Mouse (Mus musculus) heart, adult 9 months (tissue): ENCODE data around the gene Mtx3.

Experiments used
- DNase-seq, 2 experiments: peaks; one replicate each; pipeline ENCODE4 v3.0.0; 2022; ENCODE audit warnings: low spot score in 2 of 2

The Mtx3 gene

GRCm38 (mm10) chr13:92844586-92845221, at the start of gene Mtx3:
Mtx3 (plus strand) TSS chr13:92844760.
- DNase-seq: peak; percentile 72 to 80

- DNase-seq: no peak
Measured at GRCm38 (mm10) chr13:92798830-92799229, 45.7 kb upstream of the Mtx3 start.

GRCm38 (mm10) chr13:92799306-92799925, 45.1 kb upstream of the Mtx3 start:
- DNase-seq: no peak

- no peak for DNase-seq
Measured at GRCm38 (mm10) chr13:92806785-92807184, 37.8 kb upstream of the Mtx3 start.

- DNase-seq: no peak
Measured at GRCm38 (mm10) chr13:92807849-92808248, 36.7 kb upstream of the Mtx3 start.

GRCm38 (mm10) chr13:92810592-92810991, 34.0 kb upstream of the Mtx3 start:
- peak in 1 of 2 experiments; percentile 10 for DNase-seq

GRCm38 (mm10) chr13:92816329-92816728, 28.2 kb upstream of the Mtx3 start:
- DNase-seq: no peak

GRCm38 (mm10) chr13:92817357-92817756, 27.2 kb upstream of the Mtx3 start:
- peak; percentile 10 to 20 for DNase-seq

GRCm38 (mm10) chr13:92828820-92829219, 15.7 kb upstream of the Mtx3 start:
- DNase-seq: no peak

GRCm38 (mm10) chr13:92833162-92833561, 11.4 kb upstream of the Mtx3 start:
- no peak for DNase-seq

- no peak for DNase-seq
Measured at GRCm38 (mm10) chr13:92846438-92846837, 1.9 kb downstream of the Mtx3 start.

- DNase-seq: no peak
Measured at GRCm38 (mm10) chr13:92847336-92847735, 2.8 kb downstream of the Mtx3 start.

GRCm38 (mm10) chr13:92848002-92848401, 3.4 kb downstream of the Mtx3 start:
- no peak for DNase-seq

GRCm38 (mm10) chr13:92855901-92856300, 11.3 kb downstream of the Mtx3 start:
- no peak for DNase-seq

- no peak for DNase-seq
Measured at GRCm38 (mm10) chr13:92858808-92859207, 14.2 kb downstream of the Mtx3 start.

- DNase-seq: peak; percentile 52 to 57
Measured at GRCm38 (mm10) chr13:92859959-92860358, 15.4 kb downstream of the Mtx3 start.

GRCm38 (mm10) chr13:92865358-92865757, 20.8 kb downstream of the Mtx3 start:
- DNase-seq: no peak

- DNase-seq: no peak
Measured at GRCm38 (mm10) chr13:92866680-92867079, 22.1 kb downstream of the Mtx3 start.

GRCm38 (mm10) chr13:92879514-92879913, 35.0 kb downstream of the Mtx3 start:
- no peak for DNase-seq

- no peak for DNase-seq
Measured at GRCm38 (mm10) chr13:92879933-92880332, 35.4 kb downstream of the Mtx3 start.

- no peak for DNase-seq
Measured at GRCm38 (mm10) chr13:92880589-92880988, 36.0 kb downstream of the Mtx3 start.

- no peak for DNase-seq
Measured at GRCm38 (mm10) chr13:92882271-92882985, 37.9 kb downstream of the Mtx3 start.
